Mouse (Mus musculus) CH12.LX (cell line): ENCODE measurements around the gene Pbx2.

Source experiments
- CTCF ChIP-seq, 2 experiments: IDR thresholded peaks in 1 of 2; conservative IDR thresholded peaks in 1 of 2; 2 replicates each; pipeline ENCODE4 v1.5.1; 2011 to 2012; ENCODE audit warnings: low read depth in 2 of 2, low read length in 2 of 2, improper control_type of control experiment in 1 of 2, inconsistent platforms in 1 of 2, mild to moderate bottlenecking in 1 of 2, moderate library complexity in 1 of 2
- EP300 ChIP-seq: IDR thresholded peaks from 2 replicates; pipeline ENCODE4 v1.6.1; 2011; ENCODE audit warnings: low read length, improper control_type of control experiment
- HCFC1 ChIP-seq: IDR thresholded peaks from 2 replicates; pipeline ENCODE4 v1.6.1; 2012; ENCODE audit warnings: low read depth, mild to moderate bottlenecking, inconsistent platforms, low read length, improper control_type of control experiment
- MAZ ChIP-seq: IDR thresholded peaks from 2 replicates; pipeline ENCODE4 v1.6.1; 2012; ENCODE audit warnings: low read depth, mild to moderate bottlenecking, inconsistent platforms, low read length, improper control_type of control experiment, moderate library complexity
- POLR2A ChIP-seq: IDR thresholded peaks from 2 replicates; pipeline ENCODE4 v1.6.1; 2011; ENCODE audit warnings: low read depth, mild to moderate bottlenecking, improper control_type of control experiment, low read length
- SIN3A ChIP-seq: IDR thresholded peaks from 2 replicates; pipeline ENCODE4 v1.6.1; 2012; ENCODE audit warnings: low read length, improper control_type of control experiment, inconsistent platforms
- ZKSCAN1 ChIP-seq: IDR thresholded peaks from 2 replicates; pipeline ENCODE4 v1.6.1; 2012; ENCODE audit warnings: low read depth, inconsistent platforms, low read length, improper control_type of control experiment, borderline replicate concordance

DNA sequence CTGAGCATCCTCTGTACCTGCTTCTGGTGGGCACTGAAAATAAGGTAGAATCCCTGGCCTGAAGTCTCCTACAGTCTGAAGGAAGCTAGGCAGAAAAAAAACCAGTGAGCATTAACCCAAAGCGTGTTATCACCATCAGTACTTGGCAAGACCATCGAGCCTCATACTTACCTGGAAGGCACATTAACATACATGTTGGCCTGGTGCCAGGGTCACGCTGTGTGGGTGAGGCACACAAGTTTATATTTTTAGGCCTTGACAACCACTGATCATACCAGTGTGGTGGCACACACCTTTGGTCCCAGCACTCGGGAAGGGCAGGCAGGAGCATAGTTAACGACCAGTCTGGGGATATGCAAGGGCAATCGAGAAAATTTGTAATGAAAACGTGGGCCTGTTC, 16.9 kb downstream of the Pbx2 start:
- TF ChIP-seq MAZ (no peak), CTCF (conservative IDR thresholded peaks at IDR 0.05 in 1 of 2, IDR thresholded peaks at IDR 0.05 in 1 of 2; ENCODE audit: low read depth in 2 of 2, low read length in 2 of 2) (no peak), EP300 (no peak), POLR2A (no peak), ZKSCAN1 (no peak), HCFC1 (no peak), SIN3A (no peak)
